ENCODE assay signal across 14 mouse cellular contexts in genomic region chr7:74314276-74314675, GRCm38 (mm10).
"Had no signal": no experiment of that assay in that cellular context is flagged by ENCODE, and none has a peak within 500 bp of the region (broad histone marks: within the 10 kb centered on the region; RNA-seq: fewer than 3 reads in every experiment).

No protein-coding gene starts in this region.

- H3K4me1 ChIP-seq: liver, embryonic 13.5 days; megakaryocyte, embryonic 14.5 days had no signal

- H3K4me2 ChIP-seq: liver, embryonic 13.5 days; lung, embryonic 15.5 days; midbrain, embryonic 11.5 days; stomach, embryonic 15.5 days had no signal

- H3K4me3 ChIP-seq: left cerebral cortex, adult 2 months; liver, embryonic 13.5 days; lung, embryonic 15.5 days; megakaryocyte, embryonic 14.5 days; stomach, embryonic 15.5 days had no signal

- H3K27ac ChIP-seq: left cerebral cortex, adult 2 months; liver, embryonic 13.5 days; lung, embryonic 15.5 days; macrophage; stomach, embryonic 15.5 days had no signal

- H3K9ac ChIP-seq: liver, embryonic 13.5 days; liver, postnatal 0 days; lung, embryonic 15.5 days; stomach, embryonic 15.5 days had no signal

- ATAC-seq: liver, postnatal 0 days had no signal

- H3K36me3 ChIP-seq: liver, embryonic 13.5 days; lung, embryonic 15.5 days; stomach, embryonic 15.5 days had no signal

- DNase-seq: kidney, postnatal 25 days; liver; liver, embryonic 13.5 days; liver, postnatal 0 days; lung, postnatal 14 days; right cerebral cortex, postnatal 14 days; thymus, adult 2 months; thymus, postnatal 25 days had no signal

- H3K9me3 ChIP-seq: liver, embryonic 13.5 days; lung, embryonic 15.5 days; megakaryocyte, embryonic 14.5 days; stomach, embryonic 15.5 days had no signal

- H3K27me3 ChIP-seq: liver, embryonic 13.5 days; lung, embryonic 15.5 days; megakaryocyte, embryonic 14.5 days; stomach, embryonic 15.5 days had no signal
